Mouse (Mus musculus): Measurements from ENCODE around the gene Pheta1.

Gene Pheta1

GRCm38 (mm10) chr5:121825606-121826005, 23.2 kb upstream of the Pheta1 start:
- DNase-seq (ENCODE audit: low spot score in 2 of 2), result no peak

- DNase-seq (ENCODE audit: low spot score in 2 of 2), result no peak
Observed at GRCm38 (mm10) chr5:121827876-121828275, 20.9 kb upstream of the Pheta1 start.

GRCm38 (mm10) chr5:121828491-121829432, 20.0 kb upstream of the Pheta1 start:
- DNase-seq (ENCODE audit: low spot score in 2 of 2), result no peak

- DNase-seq (ENCODE audit: low spot score in 2 of 2), result no peak
Observed at GRCm38 (mm10) chr5:121831002-121831601, 17.7 kb upstream of the Pheta1 start.

GRCm38 (mm10) chr5:121832376-121833155, 16.2 kb upstream of the Pheta1 start:
- DNase-seq (ENCODE audit: low spot score in 2 of 2), result no peak

- no peak for DNase-seq (ENCODE audit: low spot score in 2 of 2)
Observed at GRCm38 (mm10) chr5:121833159-121833558, 15.6 kb upstream of the Pheta1 start.

GRCm38 (mm10) chr5:121833572-121834240, 15.1 kb upstream of the Pheta1 start:
- DNase-seq (ENCODE audit: low spot score in 2 of 2), result peak; percentile 87 to 93

GRCm38 (mm10) chr5:121834241-121834606, 14.6 kb upstream of the Pheta1 start:
- DNase-seq (ENCODE audit: low spot score in 2 of 2), result peak in 1 of 2 experiments; percentile 55

- no peak for DNase-seq (ENCODE audit: low spot score in 2 of 2)
Observed at GRCm38 (mm10) chr5:121834991-121835747, 13.6 kb upstream of the Pheta1 start.

- peak in 1 of 2 experiments; percentile 58 for DNase-seq (ENCODE audit: low spot score in 2 of 2)
Observed at GRCm38 (mm10) chr5:121835949-121836691, 12.7 kb upstream of the Pheta1 start.

- peak; percentile 93 to 95 for DNase-seq (ENCODE audit: low spot score in 2 of 2)
Observed at GRCm38 (mm10) chr5:121836692-121837415, 11.9 kb upstream of the Pheta1 start.

- peak; percentile 75 to 80 for DNase-seq (ENCODE audit: low spot score in 2 of 2)
Observed at GRCm38 (mm10) chr5:121837441-121838340, 11.1 kb upstream of the Pheta1 start, which contains the start of gene Sh2b3. Sh2b3 (minus strand) TSS chr5:121837646.

GRCm38 (mm10) chr5:121838341-121839127, 10.2 kb upstream of the Pheta1 start:
- DNase-seq (ENCODE audit: low spot score in 2 of 2), result peak; percentile 80 to 85

- DNase-seq (ENCODE audit: low spot score in 2 of 2), result no peak
Observed at GRCm38 (mm10) chr5:121839128-121839473, 9.7 kb upstream of the Pheta1 start.

- no peak for DNase-seq (ENCODE audit: low spot score in 2 of 2)
Observed at GRCm38 (mm10) chr5:121841516-121841915, 7.3 kb upstream of the Pheta1 start.

- DNase-seq (ENCODE audit: low spot score in 2 of 2), result no peak
Observed at GRCm38 (mm10) chr5:121841973-121842372, 6.8 kb upstream of the Pheta1 start.

GRCm38 (mm10) chr5:121842665-121843118, 6.1 kb upstream of the Pheta1 start:
- DNase-seq (ENCODE audit: low spot score in 2 of 2), result peak; percentile 86 to 89
